In genomic region chr9:107714221-107714952, GRCm38 (mm10) we compare ENCODE assay signal across 8 mouse cellular contexts. TPM values are rescaled to one million over a fixed set of nuclear protein-coding genes. Genes with fewer than 3 reads are reported as not detected.
DNase-seq lines count a peak whose midpoint lies in the region; ATAC-seq lines count a peak whose summit lies in the region.
"Had no signal": no experiment of that assay in that cellular context is flagged by ENCODE, and none has a peak within 500 bp of the region (broad histone marks: within the 10 kb centered on the region; RNA-seq: fewer than 3 reads in every experiment).

No protein-coding gene starts in this region.

- intact Hi-C loops in gastrocnemius, postnatal 14 days (cut with DNase I; ENCODE audit: low total_unique reads): no loop called here

- H3K4me3 ChIP-seq in midbrain, embryonic 14.5 days (replicated peaks; ENCODE audit: low read depth, low read length): no peak overlapping the region

- no peaks in the 10 kb centered on the region for H3K27me3 ChIP-seq in midbrain, embryonic 14.5 days (ENCODE audit: control insufficient read depth, insufficient read depth, low read length)

- DNase-seq in Muller cell, postnatal 12 days (ENCODE audit: inconsistent ontology term): peak; percentile 93
- peak; percentile 60 to 62 for DNase-seq in cerebellum, adult 18-20 months
- DNase-seq in gastrocnemius, postnatal 14 days: peak; percentile 59
- DNase-seq in kidney, adult 18-20 months: peak; percentile 67
- peak; percentile 42 for DNase-seq in midbrain, embryonic 14.5 days
- no peak for DNase-seq in right cerebral cortex, postnatal 36 days (ENCODE audit: low spot score in 2 of 2)
- no peak for DNase-seq in natural killer cell, adult 2 months (ENCODE audit: low spot score in 2 of 2)

- no peaks in the 10 kb centered on the region for H3K36me3 ChIP-seq in midbrain, embryonic 14.5 days (ENCODE audit: control insufficient read depth, insufficient read depth, low read length)

- H3K27ac ChIP-seq in midbrain, embryonic 14.5 days (replicated peaks; ENCODE audit: low read depth, low read length): 0 out of 2 replicates have a peak overlapping the region, but pooled peaks have one; percentile 1

- no peak for ATAC-seq in midbrain, embryonic 14.5 days (ENCODE audit: low FRiP score, low TSS enrichment)

- no peak overlapping the region for H3K9ac ChIP-seq in midbrain, embryonic 14.5 days (replicated peaks; ENCODE audit: low read length)

- peaks cover 17% of the 10 kb centered on the region for H3K4me1 ChIP-seq in midbrain, embryonic 14.5 days (ENCODE audit: control insufficient read depth, insufficient read depth, low read length)

- WGBS in midbrain, embryonic 14.5 days: 16% methylated on average over 12 of the region's 12 CpGs

- no peaks in the 10 kb centered on the region for H3K9me3 ChIP-seq in midbrain, embryonic 14.5 days (ENCODE audit: control insufficient read depth, low read length)

- H3K4me2 ChIP-seq in midbrain, embryonic 14.5 days (ENCODE audit: low read length): no peak overlapping the region

RNA-seq across cellular contexts. Expression of gene Sema3f, which starts 4.1 kb away (rescaled TPM):
- total RNA-seq in gastrocnemius, postnatal 14 days (2021): 10 to 100 TPM in 1 of 2 experiments, 1 to 10 TPM in 1; 8.4 to 10.6 TPM
- 34.0 and 37.0 TPM in 2 replicates for polyA plus RNA-seq in midbrain, embryonic 14.5 days (2014; fragmentation: Nextera tagmentation; extraction: Ambion mirVana)

RNA-seq across cellular contexts. Expression of gene Gnat1, which starts 34.9 kb away (rescaled TPM):
- total RNA-seq in gastrocnemius, postnatal 14 days (2021): not detected
- 0.97 and 2.0 TPM in 2 replicates for polyA plus RNA-seq in midbrain, embryonic 14.5 days (2014; fragmentation: Nextera tagmentation; extraction: Ambion mirVana)
- total RNA-seq: common myeloid progenitor, adult 5-6 weeks had no signal

RNA-seq across cellular contexts. Expression of gene Slc38a3, which starts 45.1 kb away (rescaled TPM):
- total RNA-seq in gastrocnemius, postnatal 14 days (2021): 10 to 100 TPM; 29.8 to 57.1 TPM
- polyA plus RNA-seq in midbrain, embryonic 14.5 days (2014; fragmentation: Nextera tagmentation; extraction: Ambion mirVana): 20.4 and 31.9 TPM in 2 replicates
- total RNA-seq: common myeloid progenitor, adult 5-6 weeks had no signal

RNA-seq across cellular contexts. Expression of gene Rbm5, which starts 56.4 kb away (rescaled TPM):
- total RNA-seq in gastrocnemius, postnatal 14 days (2021): 10 to 100 TPM; 30.9 to 40.5 TPM
- 190 and 241 TPM in 2 replicates for polyA plus RNA-seq in midbrain, embryonic 14.5 days (2014; fragmentation: Nextera tagmentation; extraction: Ambion mirVana)

Comparison
In these comparisons a context has a peak if more than half of its experiments do, and no peak if none do; other contexts are left out.
1. DNase-seq: peak in Muller cell, postnatal 12 days (single experiment), cerebellum, adult 18-20 months (2 of 2), gastrocnemius, postnatal 14 days (single experiment), kidney, adult 18-20 months (single experiment) and midbrain, embryonic 14.5 days (single experiment); none in right cerebral cortex, postnatal 36 days (0 of 2) and natural killer cell, adult 2 months (0 of 2).